Mouse (Mus musculus): ENCODE measurements at regions not wholly inside any gene's neighbourhood (a gene's known extent, or its start where the extent isn't known, plus 50 kb on each side); places are given as distances from the start of the nearest gene placed in this dataset.

DNA sequence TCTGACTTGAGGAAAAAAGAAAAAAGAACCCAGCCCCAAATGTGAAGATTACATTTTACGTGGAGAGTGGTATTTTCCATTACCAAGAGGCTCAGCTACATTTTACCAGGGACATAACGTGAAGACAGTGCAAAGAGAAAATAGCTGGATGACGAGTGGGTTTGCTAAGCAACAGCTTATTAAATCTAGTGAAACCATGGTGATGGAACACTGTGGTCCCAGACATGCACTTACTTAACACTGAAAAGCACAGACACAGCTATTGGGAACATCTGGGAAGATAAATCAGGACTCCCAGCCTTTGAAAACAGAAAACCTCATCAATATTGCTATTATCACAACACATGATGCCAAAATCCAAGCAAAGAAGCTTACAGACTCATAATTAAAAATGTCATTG, 60.1 kb upstream of the Usp51 start:
- TF ChIP-seq CTCF (IDR thresholded peaks at IDR 0.05; ENCODE audit: low read depth, low read length), result no peak
- no peak for TF ChIP-seq GATA1 (IDR thresholded peaks at IDR 0.05; ENCODE audit: borderline replicate concordance, low read length)
- no peak for TF ChIP-seq TAL1 (conservative IDR thresholded peaks at IDR 0.05; ENCODE audit: low read depth, low read length)
- TF ChIP-seq POLR2AphosphoS5 (IDR thresholded peaks at IDR 0.05; ENCODE audit: insufficient replicate concordance, low read depth, low read length), result no peak

All from G1E (cell line).